Mouse (Mus musculus) heart, postnatal 0 days (tissue): ENCODE data around the gene Ppl. TPM values are rescaled to one million over a fixed set of nuclear protein-coding genes. Genes with fewer than 3 reads are reported as not detected.

Experiments used
- ATAC-seq: fragments of 200-750 bp; cut with Nextera tagmentation; 2 replicates; pipeline ENCODE4 v1.8.0; 2017; ENCODE audit warnings: low read depth, moderate number of reproducible peaks, moderate library complexity; ENCODE audit not compliant: insufficient read depth
- DNase-seq: peaks from one replicate; pipeline ENCODE4 v3.0.0-alpha.2; 2016; ENCODE audit warnings: low spot score
- H3K27ac ChIP-seq: fragments of 300-500 bp; sonication (generic); 2 replicates; pipeline ENCODE4 v1.5.1; 2014; ENCODE audit warnings: low read depth, mild to moderate bottlenecking
- H3K27me3 ChIP-seq: fragments of 300-500 bp; sonication (generic); 2 replicates; pipeline ENCODE4 v1.6.1; 2014; ENCODE audit warnings: low read length, mixed read lengths; ENCODE audit not compliant: control insufficient read depth, insufficient read depth
- H3K36me3 ChIP-seq: fragments of 300-500 bp; sonication (generic); replicated peaks from 2 replicates; pipeline ENCODE4 v1.6.1; 2014; ENCODE audit warnings: low read length, mixed read lengths; ENCODE audit not compliant: control insufficient read depth, insufficient read depth
- H3K4me1 ChIP-seq: fragments of 300-500 bp; sonication (generic); 2 replicates; pipeline ENCODE4 v1.6.1; 2014; ENCODE audit warnings: antibody characterized with exemption; ENCODE audit not compliant: control insufficient read depth, insufficient read depth
- H3K4me2 ChIP-seq: fragments of 300-500 bp; sonication (generic); 2 replicates; pipeline ENCODE4 v1.6.1; 2014; ENCODE audit warnings: low read depth, mild to moderate bottlenecking, low read length, moderate library complexity
- H3K4me3 ChIP-seq: fragments of 300-500 bp; sonication (generic); 2 replicates; pipeline ENCODE4 v1.5.1; 2014; ENCODE audit warnings: low read depth, low read length
- H3K9ac ChIP-seq: fragments of 300-500 bp; sonication (generic); replicated peaks from 2 replicates; pipeline ENCODE4 v1.6.1; 2014; ENCODE audit warnings: low read depth, low read length, mixed read lengths
- H3K9me3 ChIP-seq: fragments of 300-500 bp; sonication (generic); replicated peaks from 2 replicates; pipeline ENCODE4 v1.6.1; 2016; ENCODE audit warnings: low read length; ENCODE audit not compliant: control insufficient read depth
- CTCF ChIP-seq: IDR thresholded peaks from 2 replicates; pipeline ENCODE4 v1.5.1; 2016; ENCODE audit warnings: antibody characterized with exemption, control low read depth, low read depth
- EP300 ChIP-seq: IDR thresholded peaks from 2 replicates; pipeline ENCODE4 v1.6.1; 2016; ENCODE audit warnings: antibody characterized with exemption, low read depth
- WGBS: fragments of 180-500 bp; shearing (Covaris S2); extraction: QIAGEN DNeasy Blood & Tissue Kit; methylation state at CpG from one replicate; pipeline ENCODE4 v1.1.7; 2014; 5-methylcytosine and 5-hydroxymethylcytosine counted together
- polyA plus RNA-seq: library from polyadenylated mRNA; unstranded; fragments of >200 nt; fragmentation: Nextera tagmentation; extraction: Ambion mirVana; gene quantifications from 2 replicates; pipeline ENCODE4 v1.2.1, GENCODE M21; 2015
- total RNA-seq: library from RNA; depleted of rRNA; stranded (reverse); fragments of >200 nt; gene quantifications from 2 replicates; pipeline ENCODE4 v1.2.3, GENCODE M21; 2014; ENCODE audit warnings: low replicate concordance

Gene Ppl
- total and polyA plus RNA-seq, 2 experiments from 2014 or later = 1.00 to 2.4 TPM

DNA sequence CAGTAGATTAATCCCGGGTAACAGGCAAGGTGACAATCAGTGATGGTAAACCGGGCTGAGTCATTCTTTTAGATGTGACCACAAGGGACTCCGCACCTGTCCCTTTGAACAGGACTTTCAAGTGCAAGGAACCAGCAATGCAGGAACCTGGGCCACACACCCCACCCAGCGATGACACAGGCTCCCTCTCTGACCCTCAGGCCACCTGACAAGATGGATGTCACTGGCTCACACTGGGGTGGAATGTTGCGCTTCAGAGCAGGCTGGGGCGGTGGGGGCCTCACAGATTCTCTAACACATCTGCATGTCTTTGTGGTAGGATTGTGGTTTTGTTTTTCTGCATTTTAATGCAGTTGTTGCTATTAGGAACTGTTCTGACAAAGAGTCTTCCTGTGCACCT is 8.7 kb downstream of the Ppl start:
- TF ChIP-seq CTCF (no peak), EP300 (no peak)
- no peak for DNase-seq
- Histone ChIP-seq H3K4me3 (no peak overlapping the region), H3K27me3 (peaks cover 5% of the 10 kb centered on the region), H3K4me1 (no peaks in the 10 kb centered on the region), H3K9me3 (no peaks in the 10 kb centered on the region), H3K27ac (no peak overlapping the region), H3K4me2 (no peak overlapping the region), H3K36me3 (no peaks in the 10 kb centered on the region), H3K9ac (no peak overlapping the region)
- ATAC-seq = no peak
- 60% methylated on average over 6 of the region's 6 CpGs for WGBS

- Histone ChIP-seq H3K4me3 (no peak overlapping the region), H3K36me3 (no peaks in the 10 kb centered on the region), H3K9me3 (no peaks in the 10 kb centered on the region), H3K4me2 (no peak overlapping the region), H3K4me1 (no peaks in the 10 kb centered on the region), H3K27me3 (no peaks in the 10 kb centered on the region; the same call in 1 of the 2 replicates), H3K27ac (no peak overlapping the region), H3K9ac (no peak overlapping the region)
- WGBS = 72% methylated on average over 4 of the region's 4 CpGs
- DNase-seq (no peak), ATAC-seq (no peak)
- TF ChIP-seq EP300 = no peak
- no peak for TF ChIP-seq CTCF
These were observed 12.4 kb downstream of the Ppl start for GRCm38 (mm10) chr16:5119845-5120244.

DNA sequence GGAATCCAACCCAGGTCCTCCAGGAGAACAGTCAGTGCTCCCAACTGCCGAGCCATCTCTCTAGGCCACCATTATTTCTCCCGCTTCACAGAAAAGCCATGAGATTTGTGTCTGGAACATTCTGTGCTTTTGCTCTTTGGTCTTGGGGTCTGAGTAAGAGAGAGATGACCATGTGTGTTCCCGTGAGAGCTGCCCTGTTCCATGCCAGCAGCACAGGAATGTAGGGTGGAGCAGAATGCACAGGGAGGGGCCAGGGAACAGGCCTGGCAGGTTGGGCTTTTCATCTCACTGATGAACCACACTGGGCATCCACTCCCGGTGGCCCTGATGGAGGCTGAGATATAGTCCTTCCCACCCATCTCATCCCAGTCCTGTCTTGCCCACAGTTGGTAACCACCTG is 12.8 kb downstream of the Ppl start:
- DNase-seq (no peak), ATAC-seq (no peak)
- no peak for TF ChIP-seq EP300
- TF ChIP-seq CTCF = no peak
- H3K4me2 ChIP-seq = no peak overlapping the region
- no peaks in the 10 kb centered on the region for H3K36me3 ChIP-seq
- no peak overlapping the region for H3K4me3 ChIP-seq
- no peak overlapping the region for H3K9ac ChIP-seq
- no peaks in the 10 kb centered on the region; the same call in 1 of the 2 replicates for H3K27me3 ChIP-seq
- no peaks in the 10 kb centered on the region for H3K4me1 ChIP-seq
- no peaks in the 10 kb centered on the region for H3K9me3 ChIP-seq
- WGBS = 73% methylated on average over 4 of the region's 4 CpGs
- H3K27ac ChIP-seq = no peak overlapping the region

- H3K4me1 ChIP-seq = no peaks in the 10 kb centered on the region
- no peaks in the 10 kb centered on the region for H3K36me3 ChIP-seq
- DNase-seq (no peak), ATAC-seq (peak; percentile 57; the same call in 1 of the 2 replicates)
- no peak overlapping the region for H3K9ac ChIP-seq
- no peaks in the 10 kb centered on the region for H3K9me3 ChIP-seq
- WGBS = 35% methylated on average over 2 of the region's 2 CpGs
- no peak overlapping the region for H3K4me3 ChIP-seq
- H3K27ac ChIP-seq = no peak overlapping the region
- no peaks in the 10 kb centered on the region for H3K27me3 ChIP-seq
- H3K4me2 ChIP-seq = no peak overlapping the region
- TF ChIP-seq CTCF (no peak), EP300 (no peak)
These were observed 18.6 kb downstream of the Ppl start for GRCm38 (mm10) chr16:5113582-5113981.

DNA sequence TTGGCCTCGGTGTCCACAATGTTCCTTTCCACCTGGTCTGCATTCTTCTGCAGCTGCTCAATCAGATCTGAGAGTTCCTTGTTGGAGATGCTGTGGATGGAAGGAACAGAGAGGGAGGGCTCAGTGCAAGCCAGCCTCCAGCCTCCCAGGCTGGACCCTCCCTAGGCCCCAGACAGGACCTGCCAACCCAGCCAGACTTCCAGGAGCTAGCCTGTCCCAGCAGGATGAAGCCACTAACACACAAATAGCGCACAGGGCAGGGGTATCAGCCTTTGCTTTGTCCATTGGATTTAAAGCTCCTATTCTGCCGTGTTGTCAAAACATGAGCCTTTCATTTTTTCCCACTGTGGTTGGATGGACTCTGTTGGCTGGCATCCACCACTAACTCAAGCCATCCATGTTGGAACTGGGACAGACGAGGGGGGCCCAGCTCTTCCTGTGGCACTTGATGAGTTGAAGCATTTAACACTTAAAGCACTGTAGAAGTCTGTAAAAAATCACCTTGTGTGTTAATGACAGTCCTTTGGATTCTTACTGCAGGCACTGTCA is 19.1 kb downstream of the Ppl start:
- H3K4me2 ChIP-seq = no peak overlapping the region
- no peaks in the 10 kb centered on the region for H3K9me3 ChIP-seq
- H3K4me3 ChIP-seq = no peak overlapping the region
- no peak overlapping the region for H3K9ac ChIP-seq
- DNase-seq (no peak), ATAC-seq (peak; percentile 24; the same call in 1 of the 2 replicates)
- H3K36me3 ChIP-seq = no peaks in the 10 kb centered on the region
- no peaks in the 10 kb centered on the region for H3K4me1 ChIP-seq
- WGBS = 43% methylated on average over 4 of the region's 4 CpGs
- TF ChIP-seq CTCF = no peak
- no peak for TF ChIP-seq EP300
- no peaks in the 10 kb centered on the region for H3K27me3 ChIP-seq
- no peak overlapping the region for H3K27ac ChIP-seq

GRCm38 (mm10) chr16:5111021-5111420 is 21.2 kb downstream of the Ppl start:
- WGBS = 81% methylated on average over 3 of the region's 3 CpGs

More at GRCm38 (mm10) chr16:5111021-5111420, 21.2 kb downstream of the Ppl start:
- H3K9ac ChIP-seq = no peak overlapping the region
- DNase-seq = no peak
- H3K4me3 ChIP-seq = no peak overlapping the region
- no peaks in the 10 kb centered on the region for H3K9me3 ChIP-seq
- no peaks in the 10 kb centered on the region for H3K4me1 ChIP-seq
- ATAC-seq = no peak
- TF ChIP-seq CTCF = no peak
- no peak for TF ChIP-seq EP300
- H3K27me3 ChIP-seq = no peaks in the 10 kb centered on the region
- H3K36me3 ChIP-seq = no peaks in the 10 kb centered on the region
- no peak overlapping the region for H3K27ac ChIP-seq
- H3K4me2 ChIP-seq = no peak overlapping the region
